Mouse (Mus musculus) forebrain, embryonic 11.5 days (tissue): ENCODE results near the gene Prkaa1. TPM values are rescaled to one million over a fixed set of nuclear protein-coding genes. Genes with fewer than 3 reads are reported as not detected.
"Not testable (repeated sequence)": the region's sequence is repeated elsewhere in the genome, so short reads cannot be mapped to it uniquely, and the experiment has no call there.

Experiments used
- ATAC-seq: fragments of 200-750 bp; cut with Nextera tagmentation; replicated peaks from 2 replicates; pipeline ENCODE4 v1.8.0; 2017; ENCODE audit warnings: moderate TSS enrichment; ENCODE audit not compliant: low FRiP score
- DNase-seq: peaks from one replicate; pipeline ENCODE4 v3.0.0-alpha.2; 2017; ENCODE audit warnings: low spot score
- H3K27ac ChIP-seq: fragments of 300-500 bp; sonication (generic); 2 replicates; pipeline ENCODE4 v1.5.1; 2014; ENCODE audit warnings: low read depth, low read length
- H3K27me3 ChIP-seq: fragments of 300-500 bp; sonication (generic); 2 replicates; pipeline ENCODE4 v1.6.1; 2014; ENCODE audit warnings: mild to moderate bottlenecking, low read length, mixed read lengths; ENCODE audit not compliant: control insufficient read depth, insufficient read depth
- H3K36me3 ChIP-seq: fragments of 300-500 bp; sonication (generic); 2 replicates; pipeline ENCODE4 v1.6.1; 2014; ENCODE audit warnings: mild to moderate bottlenecking, low read length, moderate library complexity, mixed read lengths; ENCODE audit not compliant: control insufficient read depth, insufficient read depth
- H3K4me1 ChIP-seq: fragments of 300-500 bp; sonication (generic); replicated peaks from 2 replicates; pipeline ENCODE4 v1.6.1; 2014; ENCODE audit warnings: low read length, mixed read lengths; ENCODE audit not compliant: control insufficient read depth, insufficient read depth
- H3K4me2 ChIP-seq: fragments of 300-500 bp; sonication (generic); 2 replicates; pipeline ENCODE4 v1.6.1; 2014; ENCODE audit warnings: low read depth, mild to moderate bottlenecking, low read length, moderate library complexity, mixed read lengths; ENCODE audit not compliant: severe bottlenecking
- H3K4me3 ChIP-seq: fragments of 300-500 bp; sonication (generic); 2 replicates; pipeline ENCODE4 v1.5.1; 2014; ENCODE audit warnings: low read depth, low read length
- H3K9ac ChIP-seq: fragments of 300-500 bp; sonication (generic); 2 replicates; pipeline ENCODE4 v1.6.1; 2014; ENCODE audit warnings: low read length
- H3K9me3 ChIP-seq: fragments of 300-500 bp; sonication (generic); 2 replicates; pipeline ENCODE4 v1.6.1; 2016; ENCODE audit warnings: low read length, mixed read lengths; ENCODE audit not compliant: control insufficient read depth
- WGBS: fragments of 180-500 bp; shearing (Covaris S2); extraction: QIAGEN DNeasy Blood & Tissue Kit; methylation state at CpG from one replicate; pipeline ENCODE4 v1.1.7; 2014; 5-methylcytosine and 5-hydroxymethylcytosine counted together
- polyA plus RNA-seq: library from polyadenylated mRNA; unstranded; fragments of >200 nt; fragmentation: Nextera tagmentation; extraction: Ambion mirVana; gene quantifications from 2 replicates; pipeline ENCODE4 v1.2.1, GENCODE M21; 2014

Gene Prkaa1
- polyA plus RNA-seq, 1 experiment from 2014 or later, result 16.3 TPM

DNA sequence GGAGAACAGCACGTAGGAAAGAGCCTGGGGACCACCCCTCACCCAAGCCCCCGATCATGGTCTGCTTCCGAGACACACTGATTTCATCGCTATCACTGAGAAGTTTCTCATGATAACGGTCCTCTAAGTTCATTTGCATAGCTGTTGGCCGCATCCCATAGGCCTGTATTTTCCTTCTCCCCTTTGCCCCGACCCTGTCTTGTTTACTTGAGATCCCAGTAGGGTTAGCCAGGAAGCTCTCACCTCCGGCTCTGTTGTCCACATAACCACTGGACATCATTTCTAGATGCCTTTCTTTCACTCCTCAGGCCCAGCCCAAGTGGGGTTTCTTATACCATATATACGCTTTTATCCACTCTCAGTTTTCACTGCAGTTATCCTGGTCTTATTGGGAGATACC, 51.3 kb downstream of the Prkaa1 start:
- Histone ChIP-seq H3K4me1 (no peaks in the 10 kb centered on the region), H3K4me2 (no peak overlapping the region), H3K27ac (no peak overlapping the region), H3K27me3 (no peaks in the 10 kb centered on the region), H3K4me3 (no peak overlapping the region), H3K9me3 (no peaks in the 10 kb centered on the region), H3K9ac (no peak overlapping the region), H3K36me3 (no peaks in the 10 kb centered on the region)
- ATAC-seq (no peak), DNase-seq (no peak)
- WGBS, result 94% methylated on average over 9 of the region's 9 CpGs

- Histone ChIP-seq H3K4me3 (no peak overlapping the region), H3K4me1 (no peaks in the 10 kb centered on the region), H3K36me3 (no peaks in the 10 kb centered on the region), H3K27me3 (no peaks in the 10 kb centered on the region), H3K9ac (no peak overlapping the region), H3K9me3 (no peaks in the 10 kb centered on the region), H3K27ac (no peak overlapping the region), H3K4me2 (no peak overlapping the region)
- ATAC-seq (no peak), DNase-seq (no peak)
- 74% methylated on average over 4 of the region's 4 CpGs for WGBS
These were observed 52.4 kb downstream of the Prkaa1 start for GRCm38 (mm10) chr15:5195987-5196514.

DNA sequence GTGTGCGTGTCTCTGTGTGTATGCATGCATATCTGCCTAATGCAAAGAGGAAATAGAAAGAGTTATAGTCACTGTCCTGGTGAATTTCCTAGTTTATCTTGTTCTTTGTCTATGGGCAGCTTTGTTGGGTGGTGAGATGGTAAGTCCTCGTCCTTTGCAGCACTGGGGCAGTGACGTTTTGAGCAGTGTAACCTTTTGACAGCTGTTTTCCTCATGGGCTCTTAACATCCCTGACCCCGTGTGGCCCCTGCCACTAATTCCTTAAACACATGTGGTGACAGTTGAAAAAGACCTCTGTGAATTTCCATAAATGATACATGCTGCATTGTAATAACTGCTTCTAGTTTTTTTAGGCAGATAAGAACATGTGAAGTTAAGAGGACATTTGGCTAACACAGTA, 53.0 kb downstream of the Prkaa1 start:
- WGBS, result 76% methylated on average over 4 of the region's 4 CpGs
- no peak overlapping the region for H3K4me3 ChIP-seq
- DNase-seq (no peak), ATAC-seq (no peak)
- no peak overlapping the region for H3K4me2 ChIP-seq
- no peaks in the 10 kb centered on the region for H3K27me3 ChIP-seq
- no peak overlapping the region for H3K9ac ChIP-seq
- H3K9me3 ChIP-seq, result no peaks in the 10 kb centered on the region
- H3K27ac ChIP-seq, result no peak overlapping the region
- H3K36me3 ChIP-seq, result no peaks in the 10 kb centered on the region
- H3K4me1 ChIP-seq, result no peaks in the 10 kb centered on the region

DNA sequence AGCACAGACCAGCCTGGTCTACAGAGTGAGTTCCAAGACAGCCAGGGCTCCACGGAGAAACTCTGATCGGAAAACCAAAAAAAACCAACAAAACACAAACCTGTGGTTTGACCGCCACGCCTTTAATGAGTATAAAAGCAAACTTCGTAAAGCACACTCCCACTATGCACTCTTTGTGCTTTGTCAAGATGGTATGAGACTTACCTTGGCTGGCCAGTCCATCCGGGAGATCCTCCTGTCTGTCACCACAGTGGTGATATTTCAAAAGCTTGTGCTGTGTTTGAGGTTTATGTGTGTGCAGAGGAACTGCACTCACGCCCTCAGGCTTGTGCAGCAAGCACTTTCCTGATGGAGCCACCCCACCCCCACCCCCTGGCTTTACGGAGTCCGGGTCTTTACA, 61.6 kb downstream of the Prkaa1 start:
- 90% methylated on average over 9 of the region's 9 CpGs for WGBS
- Histone ChIP-seq H3K9me3 (no peaks in the 10 kb centered on the region), H3K27me3 (no peaks in the 10 kb centered on the region), H3K9ac (no peak overlapping the region), H3K4me1 (no peaks in the 10 kb centered on the region), H3K4me2 (no peak overlapping the region), H3K36me3 (no peaks in the 10 kb centered on the region), H3K4me3 (no peak overlapping the region), H3K27ac (no peak overlapping the region)
- ATAC-seq (no peak), DNase-seq (no peak)

DNA sequence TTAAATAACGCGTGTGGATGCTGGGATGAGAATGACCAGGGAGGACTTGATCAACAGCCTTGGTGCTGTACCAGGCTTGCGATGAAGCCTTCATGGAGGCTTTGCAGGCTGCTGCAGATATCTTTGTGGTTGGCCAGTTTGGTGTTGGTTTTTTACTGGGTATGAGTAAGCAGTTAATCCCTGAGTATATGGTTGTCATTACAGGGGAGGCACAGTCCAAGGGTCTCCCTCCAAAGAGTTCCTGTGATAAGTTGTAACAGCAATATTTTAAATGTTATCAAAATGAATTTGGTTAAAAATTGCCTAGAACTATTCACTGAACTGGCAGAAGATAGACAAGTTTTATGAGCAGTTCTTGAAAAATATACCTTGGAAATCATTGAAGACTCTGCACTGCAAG, 65.5 kb downstream of the Prkaa1 start:
- no peak for ATAC-seq
- WGBS, result 94% methylated on average over 3 of the region's 3 CpGs

GRCm38 (mm10) chr15:5220491-5220890, 76.8 kb downstream of the Prkaa1 start:
- no peak overlapping the region for H3K4me3 ChIP-seq
- no peak overlapping the region for H3K4me2 ChIP-seq
- H3K27me3 ChIP-seq, result no peaks in the 10 kb centered on the region
- ATAC-seq, result no peak
- H3K9ac ChIP-seq, result no peak overlapping the region
- no peaks in the 10 kb centered on the region for H3K4me1 ChIP-seq
- H3K36me3 ChIP-seq, result no peaks in the 10 kb centered on the region
- DNase-seq, result no peak
- WGBS, result 93% methylated on average over 6 of the region's 6 CpGs
- H3K9me3 ChIP-seq, result no peaks in the 10 kb centered on the region
- H3K27ac ChIP-seq, result no peak overlapping the region

More for the DNA sequence above, 65.5 kb downstream of the Prkaa1 start:
- H3K9ac ChIP-seq, result no peak overlapping the region
- no peak overlapping the region for H3K4me2 ChIP-seq
- H3K4me3 ChIP-seq, result no peak overlapping the region
- no peaks in the 10 kb centered on the region for H3K27me3 ChIP-seq
- no peak for DNase-seq
- no peaks in the 10 kb centered on the region for H3K4me1 ChIP-seq
- H3K9me3 ChIP-seq, result no peaks in the 10 kb centered on the region
- H3K36me3 ChIP-seq, result no peaks in the 10 kb centered on the region; the same call in 1 of the 2 replicates
- no peak overlapping the region for H3K27ac ChIP-seq

DNA sequence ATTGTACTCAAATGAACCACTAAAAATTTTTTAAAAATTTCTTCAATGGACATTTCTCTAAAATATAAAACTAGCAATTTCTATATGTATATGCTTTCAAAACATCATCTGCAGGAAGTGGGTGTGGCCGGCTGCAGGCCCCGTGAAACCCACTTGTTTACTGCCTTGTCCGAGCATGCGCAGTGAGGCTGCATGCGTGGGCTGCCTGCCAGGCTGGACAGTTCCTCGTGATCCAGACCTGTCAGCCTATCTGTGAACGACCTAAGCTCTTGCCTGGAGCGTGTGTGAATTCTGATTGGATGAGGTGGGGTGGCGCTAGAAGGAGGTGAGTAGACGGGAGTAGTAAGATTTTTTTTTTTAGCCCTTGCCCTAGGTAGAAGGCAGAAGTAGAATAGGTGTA, 87.1 kb downstream of the Prkaa1 start:
- not testable (repeated sequence) for H3K27ac ChIP-seq, H3K4me1 ChIP-seq, H3K4me3 ChIP-seq

More for the DNA sequence above, 87.1 kb downstream of the Prkaa1 start:
- not testable (repeated sequence) for H3K9me3 ChIP-seq, H3K36me3 ChIP-seq, H3K27me3 ChIP-seq, DNase-seq, ATAC-seq, H3K9ac ChIP-seq, H3K4me2 ChIP-seq
- WGBS, result 89% methylated on average over 10 of the region's 10 CpGs

Other genes starting within 250 kb of the Prkaa1 start
- not detected in 2 replicates for gene Mroh2b, start 245.1 kb upstream of the Prkaa1 start, polyA plus RNA-seq
- not detected in 2 replicates for gene C7, start 80.1 kb upstream of the Prkaa1 start, polyA plus RNA-seq
- gene Card6, start 35.3 kb upstream of the Prkaa1 start, polyA plus RNA-seq, result 0.97 and 1.6 TPM in 2 replicates
- gene Rpl37, start 27.2 kb upstream of the Prkaa1 start, polyA plus RNA-seq, result 418 and 471 TPM in 2 replicates
- gene Ttc33, start 41.7 kb downstream of the Prkaa1 start, polyA plus RNA-seq, result 34.0 and 37.9 TPM in 2 replicates
- 0.73 and 1.1 TPM in 2 replicates for gene Ptger4, start 100.3 kb downstream of the Prkaa1 start, polyA plus RNA-seq